Comparison of ENCODE assay signal across 41 mouse cellular contexts in the genomic region with DNA sequence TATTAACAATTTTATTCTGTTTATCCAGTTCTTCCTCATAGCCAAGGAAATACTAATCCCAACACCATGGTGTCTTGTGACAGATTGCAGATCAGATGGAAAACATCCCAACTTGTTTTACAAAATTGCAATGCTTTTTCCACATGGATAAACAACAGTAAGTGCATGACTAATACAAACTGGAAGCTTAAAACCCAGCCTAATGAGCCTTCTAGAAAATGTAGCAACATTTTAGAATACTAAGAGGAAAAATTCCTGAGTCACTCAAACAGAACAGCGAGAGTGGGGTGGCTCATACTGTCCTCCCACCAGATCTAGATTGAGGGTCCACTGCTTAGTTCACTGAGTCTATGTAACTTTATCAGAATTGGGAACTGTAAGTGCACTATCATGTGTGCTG. TPM values are rescaled to one million over a fixed set of nuclear protein-coding genes. Genes with fewer than 3 reads are reported as not detected.
"Had no signal": no experiment of that assay in that cellular context is flagged by ENCODE, and none has a peak within 500 bp of the region (broad histone marks: within the 10 kb centered on the region; RNA-seq: fewer than 3 reads in every experiment).

No protein-coding gene starts in this region.

- H3K36me3 ChIP-seq: heart, embryonic 13.5 days; heart, embryonic 15.5 days; hindbrain, embryonic 13.5 days; hindbrain, embryonic 15.5 days; limb, embryonic 10.5 days; limb, embryonic 12.5 days; liver, embryonic 13.5 days had no signal

- H3K27ac ChIP-seq: heart, adult 2 months; heart, embryonic 13.5 days; heart, embryonic 15.5 days; hindbrain, embryonic 13.5 days; hindbrain, embryonic 15.5 days; hindbrain, postnatal 0 days; limb, embryonic 10.5 days; limb, embryonic 12.5 days; liver, embryonic 13.5 days had no signal

- H3K4me1 ChIP-seq: heart, embryonic 13.5 days; heart, embryonic 15.5 days; hindbrain, embryonic 13.5 days; hindbrain, embryonic 15.5 days; limb, embryonic 10.5 days; limb, embryonic 12.5 days; liver, embryonic 13.5 days had no signal

- DNase-seq: gastrocnemius, postnatal 14 days; gastrocnemius, postnatal 36 days; heart, adult 11 months; heart, adult 2 months; heart, postnatal 14 days; heart, postnatal 36 days; kidney, adult 11 months; kidney, adult 2 months; kidney, adult 9 months; kidney, postnatal 14 days; kidney, postnatal 36 days; layer of hippocampus, adult 9-11 months; layer of hippocampus, postnatal 36 days; liver; liver, embryonic 13.5 days had no signal

- ATAC-seq: hindbrain, postnatal 0 days; intestine, embryonic 16.5 days had no signal

- H3K9ac ChIP-seq: heart, embryonic 13.5 days; heart, embryonic 15.5 days; hindbrain, embryonic 13.5 days; hindbrain, embryonic 15.5 days; limb, embryonic 12.5 days; liver, embryonic 13.5 days had no signal

- H3K9me3 ChIP-seq: heart, embryonic 13.5 days; heart, embryonic 15.5 days; hindbrain, embryonic 13.5 days; hindbrain, embryonic 15.5 days; limb, embryonic 10.5 days; limb, embryonic 12.5 days; liver, embryonic 13.5 days had no signal

- H3K4me2 ChIP-seq: heart, embryonic 11.5 days; heart, embryonic 13.5 days; heart, embryonic 15.5 days; hindbrain, embryonic 13.5 days; hindbrain, embryonic 15.5 days; limb, embryonic 12.5 days; liver, embryonic 11.5 days; liver, embryonic 13.5 days had no signal

- H3K27me3 ChIP-seq: heart, embryonic 13.5 days; heart, embryonic 15.5 days; hindbrain, embryonic 13.5 days; hindbrain, embryonic 15.5 days; limb, embryonic 12.5 days; liver, embryonic 13.5 days had no signal

- H3K4me3 ChIP-seq: heart, adult 2 months; heart, embryonic 13.5 days; heart, embryonic 15.5 days; hindbrain, embryonic 13.5 days; hindbrain, embryonic 15.5 days; limb, embryonic 10.5 days; limb, embryonic 12.5 days; liver, embryonic 13.5 days had no signal

RNA-seq across cellular contexts. Expression of gene Magea10, which starts 4.7 kb away (rescaled TPM):
- total RNA-seq: gastrocnemius, adult 18-20 months; gastrocnemius, adult 8-10 months; gastrocnemius, postnatal 14 days; gastrocnemius, postnatal 36 days; heart, adult 2 months; heart, postnatal 14 days; heart, postnatal 36 days; hematopoietic stem cell, adult 5-6 weeks; hindbrain, postnatal 0 days; layer of hippocampus, adult 18-20 months; layer of hippocampus, adult 8-10 months; layer of hippocampus, postnatal 14 days; layer of hippocampus, postnatal 36 days; left cerebral cortex, adult 18-20 months; left cerebral cortex, postnatal 14 days; left cerebral cortex, postnatal 36 days had no signal
- polyA plus RNA-seq: gonadal fat pad, adult 2 months; heart, adult 2 months; heart, embryonic 11.5 days; heart, embryonic 13.5 days; heart, embryonic 15.5 days; heart, postnatal 0 days; hindbrain, embryonic 11.5 days; hindbrain, embryonic 13.5 days; hindbrain, embryonic 15.5 days; hindbrain, postnatal 0 days; intestine, embryonic 14.5 days; intestine, embryonic 16.5 days; kidney, adult 2 months; kidney, embryonic 16.5 days; large intestine, adult 2 months; limb, embryonic 10.5 days; limb, embryonic 12.5 days; limb, embryonic 14.5 days; liver, embryonic 11.5 days; liver, embryonic 13.5 days had no signal
